Mouse (Mus musculus) megakaryocyte, embryonic 14.5 days (primary cell): Measurements from ENCODE around the gene Rem1.

Experiments
- FLI1 ChIP-seq: IDR thresholded peaks from 2 replicates; pipeline ENCODE4 v1.6.1; 2012; ENCODE audit warnings: low read length, inconsistent platforms, mixed read lengths
- GATA1 ChIP-seq: IDR thresholded peaks from 3 replicates; pipeline ENCODE4 v1.6.1; 2012; ENCODE audit warnings: mixed read lengths, low read length, inconsistent platforms, borderline replicate concordance

- no peak for TF ChIP-seq FLI1
- TF ChIP-seq GATA1: no peak
Observed at GRCm38 (mm10) chr2:152615563-152615962, 11.2 kb upstream of the Rem1 start.
